Mouse (Mus musculus) large intestine, adult 2 months (tissue): ENCODE measurements around the gene Dph7. TPM values are rescaled to one million over a fixed set of nuclear protein-coding genes. Genes with fewer than 3 reads are reported as not detected.
"Not testable (repeated sequence)": the region's sequence is repeated elsewhere in the genome, so short reads cannot be mapped to it uniquely, and the experiment has no call there.

Source experiments
- DNase-seq: peaks from one replicate; pipeline ENCODE4 v3.0.0-alpha.2; 2012; ENCODE audit warnings: low read depth, low spot score
- WGBS: fragments of 180-500 bp; shearing (Covaris S2); methylation state at CpG from one replicate; pipeline ENCODE4 v1.1.7; 2018; 5-methylcytosine and 5-hydroxymethylcytosine counted together
- polyA plus RNA-seq: library from polyadenylated mRNA; depleted of rRNA; stranded (reverse); fragments of >200 nt; gene quantifications from 2 replicates; pipeline ENCODE4 v1.2.3, GENCODE M21; 2012; rRNA removed

Dph7 gene
- 10.0 and 10.8 TPM in 2 replicates for polyA plus RNA-seq

DNA sequence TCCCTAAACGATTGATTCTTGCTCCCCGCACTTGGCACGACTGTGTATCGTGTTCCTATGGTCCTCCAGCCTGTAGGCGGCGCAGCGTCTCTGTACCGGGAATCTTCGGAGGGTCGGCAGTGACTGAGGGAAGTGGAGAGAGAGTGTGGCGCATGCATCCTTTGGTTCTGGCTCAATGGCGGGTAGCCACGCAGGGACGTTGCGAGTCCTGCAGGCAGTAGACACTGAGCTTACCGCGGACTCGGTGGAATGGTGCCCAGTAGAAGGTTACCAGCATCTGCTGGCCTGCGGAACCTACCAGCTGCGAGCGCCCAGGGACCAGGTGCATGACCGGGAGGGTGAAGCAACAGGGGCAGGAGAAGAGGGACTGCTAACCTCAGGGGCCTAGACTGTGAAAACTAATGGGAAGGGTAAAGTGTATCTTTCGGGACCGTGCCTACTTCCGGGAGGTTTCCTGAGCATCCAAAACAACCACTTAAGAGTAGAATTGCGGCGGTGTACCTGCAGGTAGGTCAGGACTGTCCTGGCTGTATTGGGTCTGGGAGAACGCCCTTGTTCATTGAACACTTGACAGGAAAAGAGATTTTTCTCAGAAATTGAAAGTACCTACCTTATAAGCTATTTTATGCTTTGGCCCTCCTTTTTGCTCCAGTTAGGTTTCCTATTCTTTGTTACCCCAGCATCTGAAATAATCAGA lies at the start of gene Dph7:
Gene Dph7 (plus strand): TSS at position 97 of the 697 bp plus-strand sequence.
- DNase-seq = peak; percentile 67
- WGBS = under 1% methylated on average over 28 of the region's 28 CpGs

DNA sequence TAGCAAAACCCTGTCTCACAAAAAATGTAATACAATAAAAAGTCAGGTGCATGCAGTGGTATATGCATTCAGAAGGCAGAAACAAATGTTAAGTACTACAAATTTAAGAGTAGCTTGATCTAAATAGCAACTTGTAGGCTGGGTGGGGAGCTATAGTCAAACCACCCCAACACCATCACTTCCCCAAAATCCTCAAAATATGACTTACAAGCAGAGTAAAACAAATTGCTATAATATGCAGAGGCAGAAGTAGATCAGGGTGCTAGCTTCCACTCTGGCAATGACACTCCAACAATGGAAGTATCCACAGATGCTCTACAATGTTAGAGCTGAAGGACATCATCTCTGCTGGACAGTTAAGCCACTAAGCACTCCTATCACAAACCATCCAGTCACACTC lies 49.6 kb upstream of the Dph7 start:
- DNase-seq = no peak

DNA sequence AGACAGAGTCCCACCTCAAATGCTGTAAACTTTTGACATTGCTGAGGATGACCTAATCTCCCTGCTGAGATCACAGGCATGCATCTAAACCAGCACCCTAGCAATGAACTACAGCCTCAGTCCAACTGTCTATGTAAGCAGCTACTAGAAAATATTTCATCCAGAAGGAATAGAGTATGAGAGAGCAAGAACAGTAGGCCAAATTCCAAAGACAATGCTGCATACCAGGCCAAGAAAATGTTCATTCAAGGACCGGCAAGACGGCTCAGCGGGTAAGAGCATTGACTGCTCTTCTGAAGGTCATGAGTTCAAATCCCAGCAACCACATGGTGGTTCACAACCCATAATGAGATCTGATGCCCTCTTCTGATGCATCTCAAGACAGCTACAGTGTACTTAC lies 47.4 kb upstream of the Dph7 start:
- DNase-seq = no peak
- 76% methylated on average over 3 of the region's 3 CpGs for WGBS

DNA sequence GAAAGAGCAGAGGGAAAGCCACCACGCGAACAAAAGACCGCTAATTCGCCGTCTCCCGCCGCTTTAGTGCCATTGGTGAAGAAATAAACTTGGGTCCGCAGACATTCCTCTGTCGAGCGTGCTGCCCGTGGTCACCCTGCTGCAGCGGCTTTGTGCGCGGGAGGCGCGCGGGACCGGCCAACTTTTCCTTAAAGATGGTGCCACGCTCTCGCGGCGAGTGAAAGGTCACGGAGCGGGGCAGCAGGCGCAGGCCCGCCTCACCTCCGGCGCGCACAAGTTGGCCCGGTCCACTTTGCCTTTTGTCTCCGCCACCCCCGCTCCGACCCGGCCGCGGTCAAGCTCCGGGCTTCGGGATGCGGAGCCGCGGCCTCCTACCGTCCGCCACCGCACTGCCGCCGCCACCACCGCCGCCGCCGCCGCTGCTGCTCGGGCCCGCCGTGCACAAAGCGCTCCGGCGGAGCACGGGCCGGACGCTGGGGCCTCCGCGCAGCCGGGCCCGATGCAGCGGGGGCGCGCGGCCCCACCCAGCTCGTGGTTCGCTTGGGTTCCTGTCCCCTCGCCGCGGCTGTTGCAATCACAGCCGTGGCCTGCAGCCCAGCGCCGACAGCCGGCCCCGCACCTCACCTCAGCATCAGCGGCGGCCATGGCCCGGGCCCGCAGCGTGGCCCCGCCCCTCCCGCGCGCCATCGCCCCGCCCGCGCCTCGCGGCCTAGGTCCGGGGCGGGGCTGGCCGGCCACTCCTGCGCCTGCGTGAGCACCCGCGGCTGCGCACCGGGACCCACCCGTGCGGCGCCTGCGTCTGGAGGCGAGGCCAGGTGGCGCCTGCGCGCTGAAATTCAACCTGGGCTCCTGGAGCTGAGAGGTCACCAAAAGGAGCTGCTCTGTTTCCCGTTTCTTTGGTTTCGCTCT lies 43.0 kb upstream of the Dph7 start, which contains the start of gene Ehmt1:
Gene Ehmt1 (minus strand): TSS at position 685 of the 909 bp plus-strand sequence.
- under 1% methylated on average over 97 of the region's 112 CpGs for WGBS
- DNase-seq = peak; percentile 82

DNA sequence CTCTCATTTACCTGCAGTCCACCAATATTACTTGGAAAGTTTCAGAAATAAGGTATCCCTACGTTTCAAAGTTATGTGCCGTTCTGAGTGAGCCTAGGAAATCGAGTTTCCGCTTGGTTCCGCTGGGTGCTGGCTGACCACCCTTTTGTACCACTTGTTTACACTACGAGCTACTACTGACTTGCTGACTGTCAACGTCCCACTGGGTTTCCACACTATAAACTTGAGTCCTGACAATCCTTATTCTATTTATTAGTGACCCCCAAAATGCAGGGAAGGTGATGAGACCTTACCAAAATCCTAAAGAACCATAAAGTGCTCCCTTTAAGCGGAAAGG lies 42.4 kb upstream of the Dph7 start:
- WGBS = 9% methylated on average over 8 of the region's 8 CpGs
- no peak for DNase-seq

DNA sequence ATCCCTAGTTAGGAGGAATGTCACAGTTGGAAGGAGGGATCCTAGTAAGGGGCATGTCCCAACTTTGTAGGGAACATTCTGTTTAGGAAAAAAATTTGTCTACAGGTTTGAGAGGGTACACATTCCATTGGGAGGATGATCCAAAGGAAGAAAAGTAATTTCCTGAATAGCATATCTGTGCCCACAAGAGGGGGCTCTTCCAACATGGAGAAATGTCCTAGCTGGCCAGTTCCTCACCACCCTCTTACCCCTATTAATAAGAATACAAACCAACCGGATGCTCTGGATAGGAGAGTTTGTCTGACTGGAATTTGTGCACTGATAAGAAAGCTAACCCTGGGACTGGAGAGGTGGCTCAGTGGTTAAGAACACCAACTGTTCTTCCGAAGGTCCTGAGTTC lies 38.6 kb upstream of the Dph7 start:
- WGBS = 42% methylated on average over 2 of the region's 2 CpGs
- DNase-seq = no peak

DNA sequence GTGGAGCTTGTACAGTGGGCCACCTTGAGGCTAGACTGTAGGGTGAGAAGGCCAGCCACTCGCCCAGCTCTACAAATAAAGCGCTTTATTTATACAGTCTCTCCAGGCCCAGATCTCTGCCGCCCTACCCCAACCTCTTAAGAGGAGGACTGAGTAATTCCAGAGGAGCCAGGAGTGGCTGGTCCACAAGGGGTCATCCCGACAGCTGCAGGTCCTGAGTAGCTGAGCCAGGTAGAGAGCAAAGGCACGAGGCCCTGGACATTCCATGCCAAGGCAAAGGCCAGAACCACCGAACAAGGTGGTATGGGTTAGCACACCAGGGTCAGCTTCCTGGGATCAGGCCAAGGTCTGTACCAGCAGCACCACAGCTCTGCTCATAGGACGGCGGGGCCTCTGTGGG lies 36.9 kb upstream of the Dph7 start:
- WGBS = 83% methylated on average over 8 of the region's 8 CpGs
- no peak for DNase-seq

DNA sequence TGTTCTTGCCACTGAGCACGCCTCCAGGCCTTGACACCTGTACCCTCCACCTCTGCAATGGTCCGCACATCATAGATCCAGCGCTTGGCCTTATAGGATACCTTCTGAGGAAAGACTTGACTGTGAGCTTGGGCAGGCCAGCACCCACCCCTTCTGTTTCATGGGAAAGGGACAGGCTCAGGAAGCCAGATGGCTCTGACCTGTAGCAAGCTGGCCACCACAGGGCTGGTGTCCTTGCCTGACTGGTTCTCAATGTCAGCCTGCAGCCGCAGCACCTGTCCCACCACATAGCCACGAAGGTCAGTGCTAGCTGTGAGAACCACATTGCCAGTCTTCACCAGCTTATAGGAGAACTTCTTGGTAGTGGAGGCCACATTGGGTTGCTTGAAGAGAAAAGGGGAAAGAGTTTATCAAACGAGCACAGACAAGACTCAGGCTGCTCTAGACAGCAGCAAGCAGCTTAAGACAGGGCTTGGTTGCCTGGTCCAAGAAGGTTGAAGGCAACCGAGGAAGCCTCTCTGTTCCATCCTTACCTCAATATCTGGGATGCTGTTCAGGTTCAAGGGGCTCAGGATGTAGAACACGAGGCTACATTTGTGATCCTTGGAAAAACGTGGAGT lies 35.7 kb upstream of the Dph7 start:
- no peak for DNase-seq
- WGBS = 86% methylated on average over 9 of the region's 9 CpGs

DNA sequence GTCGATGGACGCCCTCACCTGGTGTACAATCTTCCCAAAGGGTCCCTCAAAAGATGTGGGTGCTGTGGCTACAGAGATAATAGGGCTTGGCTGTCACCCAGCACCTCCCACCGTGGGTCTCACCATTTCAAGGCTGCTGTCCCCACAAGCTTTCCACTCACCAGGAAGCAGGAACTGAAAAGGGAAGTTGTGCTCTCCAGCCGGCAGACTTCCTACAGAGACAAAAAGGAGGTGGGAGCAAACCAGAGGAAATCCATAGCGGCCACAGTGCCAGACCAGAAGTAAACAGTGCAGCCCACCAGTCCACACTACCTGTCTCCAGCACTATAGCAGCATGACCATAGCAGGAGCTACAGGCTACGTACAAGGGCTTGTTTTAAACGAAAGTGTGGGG lies 35.2 kb upstream of the Dph7 start:
- no peak for DNase-seq
- 56% methylated on average over 7 of the region's 7 CpGs for WGBS

DNA sequence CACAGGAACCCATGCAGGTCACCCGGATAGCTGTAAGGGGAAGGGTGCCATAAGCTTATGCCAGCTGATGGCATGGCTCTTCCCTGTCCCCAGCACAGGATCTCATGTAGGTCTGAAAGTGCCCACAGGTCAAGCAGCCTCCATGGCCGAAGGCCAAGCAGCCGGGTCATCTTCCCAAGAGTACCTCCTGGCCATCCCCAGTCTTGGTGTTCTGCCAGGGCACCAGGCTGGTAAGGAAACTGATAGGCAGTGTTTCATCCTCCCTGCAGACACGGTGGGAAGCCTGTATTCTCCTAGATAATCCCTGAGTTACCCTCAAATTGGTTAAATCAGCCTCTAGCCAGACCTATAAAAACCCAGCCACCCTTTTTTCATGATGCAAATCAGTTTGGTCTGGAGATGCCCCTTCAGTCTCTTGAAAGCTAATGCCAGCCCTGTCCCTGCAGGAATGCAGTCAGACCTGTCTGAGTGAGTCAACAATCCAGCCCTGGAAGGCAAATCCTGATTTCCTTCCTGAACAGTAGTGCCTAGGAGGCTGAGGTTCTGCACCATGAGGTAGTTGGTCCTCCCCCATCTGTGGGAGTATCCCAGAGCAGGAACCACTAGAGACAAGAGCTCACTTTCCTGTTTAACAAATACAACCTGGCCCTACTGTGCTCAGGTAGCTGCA lies 34.3 kb upstream of the Dph7 start:
- peak; percentile 87 for DNase-seq
- WGBS = 31% methylated on average over 4 of the region's 4 CpGs

DNA sequence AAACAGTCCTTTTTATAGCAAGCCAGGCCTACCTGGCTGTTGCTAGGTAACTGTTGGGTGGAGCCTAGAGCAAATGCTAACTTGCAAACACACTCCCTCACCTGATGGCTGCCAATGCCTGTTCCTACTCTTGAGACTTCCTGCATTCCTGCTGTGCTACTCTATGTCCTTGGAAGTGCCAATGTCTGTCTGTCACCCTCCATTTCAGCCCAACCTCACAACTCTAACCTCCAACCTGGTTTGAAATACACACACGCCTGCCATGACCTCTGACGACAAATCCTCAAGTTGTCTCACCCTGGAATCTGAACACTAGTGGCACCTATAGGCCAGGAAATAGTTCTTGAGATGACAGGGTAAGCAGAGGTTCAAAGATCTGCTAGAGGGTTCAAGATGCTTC lies 33.1 kb upstream of the Dph7 start:
- WGBS = 34% methylated on average over 2 of the region's 2 CpGs
- DNase-seq = peak; percentile 64

DNA sequence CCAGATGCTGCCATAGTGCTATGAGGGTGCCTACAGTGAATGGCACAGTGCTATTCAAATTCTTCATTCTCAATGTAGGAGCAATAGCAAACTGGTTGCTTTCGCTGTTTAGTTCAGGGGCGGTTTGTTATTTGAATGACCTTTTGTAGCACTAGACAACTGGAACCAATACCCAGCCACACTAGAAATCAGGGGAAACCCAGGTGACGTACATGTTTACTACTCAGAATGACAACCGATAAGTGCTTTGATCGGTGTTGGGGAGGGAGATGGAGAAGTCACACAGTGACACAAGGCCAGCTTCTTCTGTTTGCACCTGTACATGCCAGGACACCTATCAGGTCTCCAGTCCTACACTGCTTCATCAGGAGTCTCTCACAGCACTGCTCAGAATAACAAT lies 32.6 kb upstream of the Dph7 start:
- DNase-seq = no peak
- WGBS = 92% methylated on average over 5 of the region's 5 CpGs

DNA sequence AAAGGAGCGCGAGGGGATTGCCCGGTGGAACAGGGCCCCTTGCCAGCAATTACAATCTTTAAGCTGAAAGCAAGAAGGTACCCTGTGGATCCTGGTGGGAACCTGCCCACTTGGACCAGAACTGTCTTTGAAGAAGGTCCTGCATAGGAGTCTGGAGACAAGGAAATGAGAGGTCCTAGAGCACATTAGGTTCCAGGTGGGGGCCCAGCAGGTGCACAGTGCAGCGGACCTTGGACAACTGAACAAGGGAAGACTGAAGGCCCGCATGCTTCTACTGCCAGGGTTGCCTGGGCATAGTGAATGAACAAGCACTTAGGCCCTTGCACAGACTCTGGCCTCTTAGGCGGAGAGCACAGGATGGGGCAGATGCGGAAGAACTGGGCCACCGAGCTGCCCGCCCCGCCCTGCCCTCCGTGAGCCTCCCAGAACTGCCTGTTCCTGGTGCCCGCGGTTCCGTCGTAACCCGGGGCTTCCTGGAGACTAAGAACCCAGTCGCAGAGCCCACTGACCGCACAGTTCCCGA lies 27.7 kb upstream of the Dph7 start:
- no peak for DNase-seq
- WGBS = 2% methylated on average over 19 of the region's 19 CpGs

DNA sequence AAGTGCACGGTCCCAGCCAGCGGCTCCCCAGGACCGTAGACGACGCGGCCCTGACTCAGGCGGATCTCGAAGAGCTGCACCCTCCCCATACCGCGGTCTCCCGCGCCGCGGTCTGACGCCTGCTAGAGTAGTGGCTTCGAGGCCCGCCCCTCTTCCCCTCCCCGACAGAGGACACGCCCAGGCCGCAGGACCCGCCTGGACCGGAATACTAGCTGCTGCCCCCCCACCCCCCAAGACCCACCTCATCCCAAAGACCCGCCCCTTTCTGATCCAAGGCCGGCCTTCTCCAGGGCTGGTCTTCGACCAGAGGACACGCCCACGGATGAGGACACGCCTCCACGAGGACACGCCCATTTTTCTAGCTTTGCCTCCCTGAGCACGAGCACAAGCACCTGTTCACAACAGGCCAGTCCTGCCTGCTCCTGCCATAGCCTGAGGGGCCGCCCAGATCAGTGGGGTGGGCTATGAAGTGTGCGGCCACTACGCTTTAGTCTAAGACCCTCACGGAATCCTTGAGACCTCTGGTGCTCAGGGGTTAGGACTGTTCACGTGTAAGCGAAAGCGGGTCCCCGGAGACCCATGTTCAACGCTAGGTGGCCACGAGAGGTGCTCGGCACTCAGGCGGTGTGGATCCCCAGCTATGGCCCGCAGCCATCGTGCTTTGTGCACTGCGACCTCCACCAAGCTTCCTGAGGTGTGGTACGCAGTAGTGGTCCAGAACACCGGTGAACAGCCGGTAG lies 27.0 kb upstream of the Dph7 start, which contains the start of gene Arrdc1:
Gene Arrdc1 (minus strand): TSS at position 196 of the 740 bp plus-strand sequence.
- DNase-seq = peak; percentile 95
- WGBS = 1% methylated on average over 49 of the region's 49 CpGs

DNA sequence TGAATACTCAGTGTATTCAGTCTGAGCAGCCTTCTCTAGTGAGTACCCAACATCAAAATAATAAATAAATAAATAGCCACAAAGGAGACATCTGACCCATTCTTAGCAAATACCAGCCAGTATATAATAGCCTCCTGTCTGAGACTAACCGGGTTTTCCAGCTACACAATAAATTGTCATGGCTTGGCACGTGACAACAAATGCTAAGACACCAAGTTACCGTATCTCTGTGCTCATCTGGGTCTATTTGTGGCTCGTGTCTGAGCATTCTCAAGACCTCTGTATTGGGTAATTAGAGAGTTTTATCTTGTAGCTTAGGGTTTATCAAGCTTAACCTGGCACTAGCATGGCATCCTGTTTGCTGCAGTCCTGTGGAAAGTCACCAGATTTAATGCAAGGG lies 20.1 kb upstream of the Dph7 start:
- WGBS = 70% methylated on average over 4 of the region's 4 CpGs
- no peak for DNase-seq

DNA sequence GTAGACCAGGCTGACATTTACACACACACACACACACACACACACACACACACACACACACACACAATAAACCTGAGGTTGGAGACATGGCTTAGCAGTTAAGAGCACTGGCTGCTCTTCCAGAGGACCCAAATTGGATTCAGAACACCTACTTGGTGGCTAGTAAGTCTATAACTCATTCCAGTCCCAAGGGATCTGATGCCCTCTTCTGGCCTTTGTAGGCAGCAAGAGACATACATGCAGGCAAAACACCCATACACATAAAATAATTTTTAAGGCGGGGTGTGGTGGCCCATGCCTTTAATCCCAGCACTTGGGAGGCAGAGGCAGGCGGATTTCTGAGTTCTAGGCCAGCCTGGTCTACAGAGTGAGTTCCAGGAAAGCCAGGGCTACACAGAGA lies 17.9 kb upstream of the Dph7 start:
- not testable (repeated sequence) for DNase-seq
- WGBS = 38% methylated on average over 2 of the region's 2 CpGs

DNA sequence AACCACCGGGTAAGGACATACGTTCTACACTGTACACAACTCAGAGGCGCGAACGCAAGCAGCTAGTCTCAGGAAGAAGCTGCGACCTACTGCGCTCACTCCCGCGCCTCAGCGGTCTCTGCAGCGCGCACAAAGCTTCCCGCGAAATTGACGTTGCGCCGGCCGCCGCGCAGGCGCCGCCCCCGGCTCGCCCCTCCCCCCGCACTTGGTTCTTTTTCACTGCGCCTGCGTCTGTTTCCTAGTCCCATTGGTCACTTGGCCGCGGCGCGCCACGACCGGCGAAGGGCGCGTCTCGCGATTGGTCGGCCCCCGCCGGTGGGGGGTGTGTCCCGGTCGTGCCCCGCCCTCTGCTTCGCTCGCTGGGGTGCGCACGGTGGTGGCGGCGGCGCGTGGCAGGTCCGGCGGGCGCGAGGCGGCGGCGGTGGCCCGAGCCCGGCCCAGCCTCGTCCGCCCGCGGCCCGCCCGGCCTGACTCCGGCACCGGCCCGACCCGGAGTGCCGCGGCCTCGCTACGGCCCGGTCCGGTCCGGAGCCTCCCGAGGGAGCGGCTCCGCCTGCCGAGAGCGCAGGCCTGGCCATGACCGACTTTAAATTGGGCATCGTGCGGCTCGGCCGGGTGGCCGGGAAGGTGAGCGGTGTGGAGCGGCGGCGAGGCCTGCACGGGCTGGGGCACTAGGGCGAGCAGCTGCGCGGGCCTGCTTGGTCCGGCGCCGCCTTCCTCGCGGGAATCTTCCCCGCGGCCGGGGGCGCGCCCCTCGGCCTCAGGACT lies 12.6 kb upstream of the Dph7 start, which contains the start of gene Zmynd19:
Gene Zmynd19 (plus strand): TSS at position 372 of the 768 bp plus-strand sequence.
- peak; percentile 81 for DNase-seq
- WGBS = 1% methylated on average over 108 of the region's 108 CpGs

DNA sequence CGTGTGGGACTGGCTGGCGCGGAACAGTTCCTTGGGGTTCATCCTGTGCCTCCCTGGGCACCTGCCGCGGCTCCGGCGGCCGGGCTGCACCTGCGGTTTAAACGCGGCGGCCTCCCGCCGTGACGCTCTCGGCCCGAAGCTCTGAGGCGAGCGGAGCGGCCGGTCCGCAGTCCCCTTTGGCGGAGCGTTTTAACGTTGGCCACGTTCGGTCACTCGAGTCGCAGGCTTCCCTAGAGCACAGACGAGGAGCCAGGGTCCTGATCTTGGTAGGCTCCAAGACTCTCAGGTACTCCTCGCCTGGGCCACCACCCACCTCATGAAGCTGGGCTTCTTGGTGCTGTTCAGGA lies 12.0 kb upstream of the Dph7 start:
- no peak for DNase-seq
- 2% methylated on average over 31 of the region's 31 CpGs for WGBS
